Mouse (Mus musculus) frontal cortex, adult (tissue): Measurements from ENCODE around the gene Tbx4.

ENCODE experiments used
- ATAC-seq: cut with Nextera tagmentation; 2 replicates; pipeline ENCODE4 v1.9.2; 2017; ENCODE audit warnings: mild to moderate bottlenecking, moderate library complexity, mixed read lengths; ENCODE audit not compliant: low TSS enrichment

Gene Tbx4

DNA sequence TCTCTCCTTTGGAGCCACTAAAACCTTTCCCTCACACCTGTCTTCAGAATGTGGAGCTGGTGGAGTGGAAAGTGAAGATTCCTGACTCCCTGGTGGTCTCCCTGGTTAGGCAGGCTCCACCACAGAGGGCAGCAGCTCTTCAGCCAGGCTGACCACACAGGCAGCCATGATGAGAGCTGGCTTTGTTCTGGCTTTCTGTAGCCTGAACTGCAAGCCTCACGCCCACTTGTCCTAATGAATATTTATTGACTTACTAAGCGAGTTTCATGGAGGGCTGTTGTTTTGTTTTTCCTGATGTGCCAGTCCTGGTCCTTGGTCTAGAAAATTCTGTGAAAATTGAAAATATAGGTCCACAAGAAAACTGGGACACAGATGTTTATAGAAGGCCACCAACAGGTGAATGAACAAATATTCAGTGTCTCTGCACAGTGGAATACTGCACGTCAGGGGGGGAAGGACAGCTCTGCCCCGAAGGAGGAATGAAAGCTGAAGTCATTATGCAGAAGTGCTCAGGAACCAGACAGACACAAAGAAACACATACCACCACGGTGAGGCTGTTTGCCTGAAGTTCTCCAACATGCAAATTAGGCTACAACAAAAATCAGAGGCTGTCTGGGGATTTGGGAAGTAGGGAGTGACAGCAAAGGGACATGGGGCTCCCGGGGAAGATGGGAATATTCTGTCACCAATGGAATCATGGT, 28.1 kb upstream of the Tbx4 start:
- ATAC-seq, result no peak

DNA sequence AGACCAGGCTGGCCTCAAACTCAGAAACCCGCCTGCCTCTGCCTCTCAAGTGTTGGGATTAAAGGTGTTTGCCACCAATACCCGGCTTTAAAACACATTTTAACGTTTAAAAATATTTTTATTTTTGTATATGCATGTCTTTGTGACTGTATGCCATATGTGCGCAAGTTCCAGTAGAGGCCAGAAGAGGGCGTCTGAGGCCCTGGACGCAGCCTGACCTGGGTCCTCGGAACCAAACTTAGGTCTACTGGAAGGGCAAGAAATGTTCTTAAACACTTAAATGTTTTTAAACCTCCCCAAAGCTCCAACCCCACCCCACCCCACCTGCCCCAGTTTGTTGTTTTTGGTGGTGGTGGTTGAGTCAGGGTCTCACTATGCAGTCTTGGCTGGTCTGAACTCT, 21.9 kb upstream of the Tbx4 start:
- no peak for ATAC-seq

DNA sequence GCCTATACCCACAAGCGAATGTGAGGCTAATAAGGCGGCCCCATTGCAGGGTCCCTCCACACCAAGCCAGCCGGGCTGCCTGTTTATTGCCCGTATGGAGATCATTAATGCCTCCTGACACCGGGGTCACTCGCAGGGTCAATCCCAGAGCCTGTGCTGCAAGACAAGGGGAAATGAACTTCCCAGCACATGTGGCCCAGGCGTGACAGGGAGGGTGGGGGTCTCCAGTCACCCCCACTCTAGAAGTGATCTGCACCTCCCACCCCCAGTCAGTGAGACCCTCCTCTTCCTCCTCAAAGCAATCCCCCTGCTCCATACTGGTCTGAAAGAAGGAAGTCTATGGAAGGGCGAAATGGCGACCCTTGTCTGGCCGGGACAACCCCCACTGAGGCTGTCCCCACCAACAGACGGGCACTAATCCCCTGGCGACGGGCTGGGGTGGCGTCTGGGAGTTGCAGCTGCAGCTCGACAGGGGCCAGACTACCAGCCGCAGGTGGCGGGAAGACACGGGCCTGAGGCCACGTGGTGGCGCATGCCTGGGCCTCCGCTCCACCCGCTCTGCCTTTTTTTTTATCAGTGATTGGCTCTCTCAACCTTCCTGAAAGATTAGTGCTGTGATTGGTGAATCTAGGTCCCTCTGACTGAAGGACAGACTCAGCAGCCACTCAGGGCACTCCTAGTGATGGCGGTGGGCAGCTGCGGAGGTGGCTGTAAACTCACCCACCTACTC, 10.0 kb upstream of the Tbx4 start:
- ATAC-seq, result no peak

DNA sequence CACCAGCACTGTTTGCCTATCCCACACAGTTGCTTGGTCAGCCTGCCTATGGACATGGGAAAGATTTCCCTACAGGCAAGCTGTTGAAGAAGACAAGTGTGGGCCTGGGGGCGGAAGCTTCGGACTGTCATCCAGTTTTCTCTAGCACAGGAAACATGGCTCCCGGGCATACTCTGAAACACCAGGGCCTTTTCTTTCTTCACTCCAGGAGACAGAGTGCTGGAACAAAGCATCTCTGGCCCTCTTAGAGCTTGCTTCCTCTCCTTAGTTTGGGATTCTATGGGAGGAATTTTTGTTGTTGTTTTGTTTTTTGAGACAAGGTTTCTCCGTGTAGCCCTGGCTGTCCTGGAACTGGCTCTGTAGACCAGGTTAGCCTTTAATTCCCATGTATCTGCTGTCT, 1.7 kb upstream of the Tbx4 start:
- no peak for ATAC-seq

DNA sequence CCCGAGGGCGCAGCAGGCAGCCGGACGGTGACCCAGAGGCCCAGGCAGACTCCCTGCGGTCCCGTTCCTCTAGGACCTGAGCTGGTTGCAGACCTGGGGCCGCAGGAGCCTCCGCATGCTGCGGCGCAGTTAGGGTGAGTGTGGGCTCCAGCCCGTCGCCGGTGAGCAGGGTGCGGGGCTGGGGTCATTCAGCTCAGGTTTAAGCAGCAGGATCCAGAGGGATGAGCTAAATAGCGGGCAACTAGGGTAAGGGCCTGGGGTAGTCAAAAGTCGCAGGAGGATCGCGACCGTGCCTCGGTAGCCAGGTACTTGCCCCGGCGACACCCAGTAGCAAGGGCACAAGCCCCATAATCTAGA, 185 bp downstream of the Tbx4 start:
- no peak for ATAC-seq

DNA sequence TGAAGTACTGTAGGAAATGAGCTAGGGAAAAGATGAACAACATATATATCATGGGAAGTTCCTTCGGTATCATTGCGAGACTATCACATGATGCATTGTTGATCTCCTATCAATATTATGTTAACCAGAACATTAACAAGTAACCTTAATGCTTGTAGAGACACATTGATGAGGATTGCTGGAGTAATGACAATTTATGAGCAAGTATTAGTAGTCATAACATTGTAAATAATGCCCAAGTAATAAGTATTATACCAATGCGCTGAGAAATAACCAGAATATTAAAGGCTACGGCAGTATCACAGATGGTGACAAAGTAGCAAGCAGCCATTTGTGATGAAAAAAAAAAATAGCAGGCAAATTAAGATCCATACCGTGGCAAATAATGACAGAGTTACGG, 1.1 kb downstream of the Tbx4 start:
- ATAC-seq, result no peak

DNA sequence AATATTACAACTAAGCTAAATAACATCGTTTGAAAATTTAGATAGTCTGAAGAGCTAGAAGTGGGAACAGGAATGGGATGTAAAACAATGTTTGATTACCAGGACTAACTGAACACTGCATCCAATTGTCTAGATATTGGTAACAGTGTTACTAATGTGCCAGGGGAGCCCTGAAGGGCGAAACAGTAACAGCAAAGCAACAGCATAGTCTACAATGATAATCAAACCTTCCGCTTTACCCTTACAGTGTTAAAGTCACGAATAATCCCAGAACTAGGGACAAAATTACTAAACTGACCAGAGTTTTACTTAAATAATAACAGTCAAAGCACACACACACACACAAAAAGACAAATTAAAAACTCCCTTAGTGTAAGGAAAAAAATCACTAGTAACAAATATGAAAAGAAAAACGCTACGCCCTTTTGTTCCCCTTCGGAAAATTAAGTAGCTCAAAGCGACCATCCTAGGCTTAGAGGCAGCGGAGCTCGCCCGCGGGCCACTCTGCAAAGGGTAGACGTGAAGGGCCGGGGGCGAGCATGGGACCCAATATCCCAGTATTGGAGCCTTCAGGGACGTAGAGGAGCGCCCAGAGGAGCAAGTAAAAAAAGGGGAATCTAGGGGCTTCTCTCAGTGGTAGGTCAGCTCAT, 1.7 kb downstream of the Tbx4 start:
- ATAC-seq, result no peak

DNA sequence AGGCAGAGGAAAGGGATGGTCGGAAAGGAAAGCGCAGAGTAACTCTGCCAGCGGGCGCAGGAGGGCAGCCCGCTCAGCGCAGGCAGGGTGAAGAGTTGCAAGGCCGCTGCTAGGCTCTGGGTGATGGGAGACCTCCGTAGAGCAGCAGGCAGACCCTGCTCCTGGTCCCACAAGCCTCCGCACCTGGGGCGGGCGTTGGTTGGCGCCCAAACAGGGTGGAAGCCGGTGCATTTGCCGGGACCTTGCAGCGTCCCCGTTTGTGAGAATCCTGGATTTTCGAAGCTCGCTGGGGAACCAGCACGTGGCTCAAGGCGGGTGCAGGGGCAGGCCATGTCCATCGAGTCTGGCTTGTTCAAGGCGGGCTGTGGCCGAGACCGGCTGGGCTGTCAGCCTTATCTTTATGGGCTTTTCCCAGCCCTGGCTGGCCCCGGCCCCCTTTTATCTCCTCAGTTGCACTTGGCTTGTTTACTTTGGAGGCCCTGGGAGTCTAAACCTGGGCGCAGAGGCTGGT, 2.3 kb downstream of the Tbx4 start:
- no peak for ATAC-seq

DNA sequence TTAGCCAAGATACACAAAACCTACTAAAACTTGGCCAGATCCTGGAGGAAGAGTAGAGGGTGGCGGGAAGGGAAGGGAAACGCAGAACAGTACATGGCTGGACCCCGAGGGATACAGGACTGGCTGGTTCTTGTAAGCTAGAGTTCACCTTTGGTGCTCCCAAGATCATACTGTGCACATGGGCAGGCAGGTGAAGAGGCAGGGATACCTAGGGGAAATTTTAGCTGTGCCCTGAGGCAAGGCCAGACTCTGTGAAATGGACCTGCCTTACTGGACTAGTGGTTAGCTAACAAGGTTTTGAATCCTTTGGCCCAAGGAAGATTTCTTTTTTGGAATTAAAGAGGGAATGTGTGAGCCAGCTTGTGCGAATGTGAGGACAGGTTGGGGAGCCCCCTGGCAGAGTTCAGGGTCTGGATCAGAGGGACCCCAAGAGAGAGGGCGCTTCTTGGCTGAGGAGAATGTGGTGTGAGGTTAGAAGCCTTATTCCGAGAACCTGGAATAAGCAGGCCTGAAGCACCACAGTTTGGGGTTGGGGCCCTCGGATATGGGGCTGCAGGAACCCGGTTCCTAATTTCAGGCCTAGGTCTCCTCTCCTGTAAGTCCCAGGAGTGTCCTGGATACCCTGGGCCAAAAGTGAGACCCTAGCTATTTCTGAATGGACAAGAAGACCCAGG, 3.0 kb downstream of the Tbx4 start:
- no peak for ATAC-seq

DNA sequence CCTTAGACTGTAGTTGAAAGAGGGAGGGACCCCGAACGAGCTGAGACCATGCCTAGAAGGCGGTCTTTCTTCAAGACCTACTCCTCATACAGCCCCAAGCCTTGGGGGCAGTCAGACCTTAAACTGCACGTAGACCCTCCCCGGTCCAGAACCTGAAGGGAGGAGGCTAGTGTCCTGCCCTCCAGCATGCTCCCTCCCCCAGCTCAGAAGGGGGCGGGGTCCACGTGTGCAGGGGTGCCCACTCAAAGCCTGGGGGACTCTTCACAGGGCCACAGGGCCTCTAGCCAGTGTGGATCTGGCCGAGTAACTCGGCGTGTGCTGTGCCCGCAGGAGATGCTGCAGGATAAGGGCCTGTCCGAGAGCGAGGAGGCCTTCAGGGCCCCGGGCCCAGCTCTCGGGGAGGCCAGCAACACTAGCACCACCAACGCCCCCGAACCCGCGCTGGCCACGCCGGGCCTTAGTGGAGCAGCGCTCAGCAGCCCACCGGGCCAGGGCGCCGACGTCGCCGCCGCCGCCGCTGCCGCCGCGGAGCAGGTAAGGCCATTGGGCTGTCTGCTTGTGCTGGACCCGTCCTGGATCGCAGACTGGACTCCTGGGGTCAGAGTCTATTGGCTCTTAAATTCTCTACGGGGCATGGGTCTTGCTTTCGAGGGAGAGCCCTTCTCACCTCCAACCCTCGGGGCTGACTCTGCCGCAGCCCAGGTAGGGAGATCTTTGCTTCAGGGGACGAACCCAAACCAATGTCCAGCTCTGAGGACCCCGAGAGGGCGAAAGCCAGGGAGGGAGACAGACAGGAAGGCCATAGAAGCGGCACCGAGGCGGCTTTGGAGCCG, 3.7 kb downstream of the Tbx4 start:
- ATAC-seq, result no peak

DNA sequence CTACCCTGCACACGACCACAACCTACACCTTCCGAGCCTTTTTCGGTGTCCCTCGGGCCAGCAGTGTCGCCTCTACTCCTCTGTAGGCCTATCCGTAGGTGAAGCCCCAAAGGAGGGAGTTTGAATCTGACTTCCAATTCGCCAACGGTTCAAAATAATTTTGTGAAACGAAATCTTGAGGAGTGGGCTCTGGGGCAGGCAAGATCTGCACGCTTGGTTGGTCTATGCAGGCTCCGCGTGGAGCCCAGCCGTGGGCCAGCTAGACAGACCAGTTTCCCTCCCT, 4.3 kb downstream of the Tbx4 start:
- ATAC-seq, result no peak

DNA sequence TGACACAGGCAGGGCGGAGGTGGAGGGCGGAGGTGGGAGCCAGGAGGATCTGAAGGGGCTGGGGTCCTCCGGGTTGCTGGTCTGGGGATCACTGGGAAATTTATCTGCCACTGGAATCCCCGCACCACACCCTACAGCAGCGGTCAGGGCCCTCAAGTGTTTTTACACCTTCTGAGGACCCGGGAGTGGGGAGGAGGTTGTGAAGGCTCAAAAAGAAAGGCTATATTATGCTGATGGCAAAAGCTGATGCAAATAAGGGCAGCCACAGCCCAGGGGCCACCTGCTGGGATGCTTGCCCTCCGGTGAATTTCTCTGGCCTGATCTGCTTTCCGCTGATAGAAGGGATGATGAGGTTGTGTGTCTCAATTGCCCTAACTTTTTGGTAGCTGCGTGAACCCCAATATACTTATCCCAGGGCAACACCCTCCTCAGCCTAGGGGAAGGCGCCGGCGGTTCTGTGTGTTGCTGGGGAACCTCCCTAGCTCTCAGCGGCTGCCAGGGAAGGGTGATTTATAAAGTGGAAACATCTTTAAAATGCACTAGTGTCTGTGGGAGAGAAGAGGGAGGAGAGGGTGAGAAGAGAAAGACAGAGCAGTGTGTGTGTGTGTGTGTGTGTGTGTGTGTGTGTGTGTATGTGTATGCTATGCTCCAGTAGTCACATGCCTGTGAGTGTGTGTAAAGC, 4.9 kb downstream of the Tbx4 start:
- ATAC-seq, result no peak

DNA sequence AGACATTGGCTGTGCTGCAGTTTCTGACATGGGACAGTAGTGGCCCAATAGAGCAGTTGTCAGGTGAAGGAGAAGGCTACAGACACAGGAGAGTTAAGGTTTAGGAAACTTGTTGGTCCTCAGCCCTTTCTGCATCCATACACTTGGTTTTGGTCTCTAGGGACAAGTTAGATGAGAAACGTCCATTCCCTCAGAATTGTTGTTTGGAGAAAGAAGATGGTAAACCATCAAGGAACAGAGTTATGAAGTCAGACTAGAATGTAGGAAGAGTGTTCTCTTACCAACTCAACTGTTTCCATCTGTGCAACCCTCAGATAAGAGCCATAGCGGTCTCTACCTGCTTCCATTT, 5.4 kb downstream of the Tbx4 start:
- no peak for ATAC-seq

DNA sequence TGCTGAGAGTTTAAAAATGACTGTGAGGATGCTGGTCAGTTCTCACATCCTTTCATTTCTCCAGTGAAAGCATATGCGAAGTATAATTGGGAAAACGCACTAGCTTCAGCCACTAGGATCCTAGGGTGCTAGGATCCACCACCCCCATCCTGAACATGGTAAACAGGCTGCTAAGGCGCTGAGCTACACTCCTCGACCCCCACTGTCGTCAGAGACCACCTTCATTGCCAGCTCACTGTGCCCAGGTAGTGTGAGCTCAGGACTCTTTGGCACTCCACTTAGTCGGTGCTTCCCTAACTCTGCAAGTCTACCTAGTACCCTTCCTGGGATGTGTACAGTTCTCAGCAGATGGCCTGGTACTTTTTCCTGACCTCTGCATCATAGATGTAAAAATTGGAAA, 6.5 kb downstream of the Tbx4 start:
- ATAC-seq, result no peak

DNA sequence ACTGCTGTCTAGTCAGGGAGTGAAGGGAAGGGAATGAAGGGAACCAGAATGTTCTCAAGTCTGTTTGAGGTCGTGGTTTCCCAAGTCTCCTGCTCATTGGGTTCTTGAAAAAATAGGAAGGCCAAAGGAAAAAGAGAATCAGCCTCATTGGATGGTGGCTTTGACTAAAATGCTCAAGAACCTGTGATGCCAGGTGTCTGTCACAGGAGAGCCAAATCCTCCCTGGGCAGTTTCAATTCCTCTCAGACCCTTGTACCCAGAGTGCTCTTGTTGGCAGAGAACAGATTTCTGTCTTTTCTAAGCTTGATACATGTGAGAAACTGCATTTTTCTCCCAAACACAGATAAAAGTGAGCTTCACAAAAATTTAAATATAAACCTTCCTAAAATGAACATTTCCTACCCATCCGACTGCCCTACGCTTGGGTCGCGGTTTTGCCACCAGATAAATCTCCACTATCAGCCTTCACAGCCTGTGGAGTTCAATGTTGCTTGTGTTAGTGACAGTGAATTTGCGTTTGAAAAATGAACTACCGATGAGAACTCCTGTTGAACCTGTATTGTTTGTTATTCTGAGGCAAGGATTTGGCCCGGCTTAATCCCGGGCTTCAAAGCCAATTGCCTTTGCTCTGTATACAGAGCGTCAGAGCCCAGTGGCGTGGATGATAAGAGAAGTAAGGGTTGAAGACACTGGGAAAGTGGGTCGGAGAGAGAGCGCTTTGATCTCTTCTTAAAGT, 7.3 kb downstream of the Tbx4 start:
- no peak for ATAC-seq

DNA sequence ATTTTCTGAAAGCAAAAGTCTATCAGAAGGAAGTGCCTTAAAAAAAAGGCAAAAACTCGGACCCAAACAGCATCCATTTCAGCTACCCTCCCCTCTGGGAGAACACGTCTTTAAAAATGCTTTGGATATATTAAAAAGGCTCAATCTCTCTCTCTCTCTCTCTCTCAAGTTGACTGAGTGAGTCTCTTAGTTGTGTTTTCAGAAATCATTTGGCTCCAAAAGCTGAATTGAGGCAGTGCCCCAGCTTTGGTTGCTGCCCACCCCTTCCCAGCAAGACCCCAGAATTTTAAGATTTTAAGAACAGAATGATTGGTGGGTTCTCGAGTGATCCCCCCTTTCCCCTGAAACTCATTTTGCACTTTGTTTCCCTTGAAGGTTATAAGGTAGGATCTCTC, 7.9 kb downstream of the Tbx4 start:
- ATAC-seq, result no peak

DNA sequence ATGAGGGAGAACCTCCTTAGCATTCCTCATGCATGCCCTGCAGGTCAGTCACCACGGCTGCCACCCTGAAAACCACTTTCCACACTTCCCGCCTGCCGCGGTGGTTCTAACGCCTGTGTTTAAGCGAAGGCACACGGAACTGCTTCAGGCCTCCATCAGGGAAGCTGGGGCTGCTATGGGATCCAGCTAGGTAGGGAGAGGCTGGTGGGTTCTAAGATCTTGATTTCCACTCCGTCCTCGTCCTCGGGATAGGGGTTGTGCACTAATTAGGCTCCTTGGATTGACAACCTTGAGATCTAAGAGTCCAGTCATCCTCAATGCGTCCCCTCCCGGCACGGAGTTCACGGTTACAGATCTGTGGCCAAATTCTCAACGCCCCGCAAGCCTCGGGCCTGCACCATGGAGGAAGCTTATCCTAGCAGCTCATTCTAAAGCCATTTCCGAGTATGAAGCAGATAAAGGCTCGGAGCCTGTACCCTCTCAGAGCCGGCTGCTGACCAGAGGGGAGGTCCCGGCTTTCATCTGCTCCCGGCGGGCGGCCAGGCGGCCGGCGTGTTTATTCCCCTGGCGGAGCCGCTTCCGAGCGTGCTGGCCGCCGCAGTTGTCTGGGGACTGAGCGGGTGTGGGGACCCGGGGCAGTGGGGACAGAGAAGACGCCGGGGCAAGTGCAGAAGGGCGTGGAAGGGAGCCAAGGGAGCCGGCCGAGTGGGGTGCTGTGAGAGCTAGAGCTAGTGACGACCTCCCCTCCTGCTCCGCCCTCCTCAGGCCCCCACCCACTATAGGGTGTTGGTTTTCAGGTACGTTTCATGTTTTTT, 8.7 kb downstream of the Tbx4 start:
- no peak for ATAC-seq

DNA sequence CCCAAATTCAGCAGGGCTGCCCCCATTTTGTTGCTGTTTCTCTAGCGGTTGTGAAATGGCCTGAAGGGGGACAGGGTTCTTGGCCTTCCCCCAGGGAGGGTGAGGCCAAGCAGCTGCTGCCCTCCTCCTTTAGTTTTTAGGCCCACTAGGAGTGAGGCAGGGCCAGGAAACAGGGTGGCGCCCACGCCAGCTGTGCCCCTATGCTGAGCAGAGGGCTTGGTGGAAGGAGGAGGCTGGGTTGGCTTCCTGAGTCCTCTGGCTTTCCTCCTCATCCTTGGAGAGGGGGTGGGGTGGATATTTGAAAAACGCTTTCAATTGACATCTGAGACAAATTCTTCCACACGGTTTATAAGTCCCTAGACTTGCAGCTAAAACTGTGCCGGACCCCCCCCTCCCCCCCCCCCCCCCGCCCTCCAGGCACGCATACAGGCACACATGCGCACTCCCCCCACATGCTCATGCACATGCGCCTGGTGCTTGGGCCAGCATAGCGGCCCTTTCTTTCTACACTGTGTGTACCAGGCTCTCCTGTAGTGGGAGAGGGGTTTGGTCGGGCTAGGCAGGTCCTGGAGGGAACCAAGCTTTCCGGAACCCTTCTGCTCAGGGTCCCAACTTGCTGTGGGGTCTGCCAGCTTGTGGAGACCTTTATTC, 10.2 kb downstream of the Tbx4 start:
- ATAC-seq, result no peak

DNA sequence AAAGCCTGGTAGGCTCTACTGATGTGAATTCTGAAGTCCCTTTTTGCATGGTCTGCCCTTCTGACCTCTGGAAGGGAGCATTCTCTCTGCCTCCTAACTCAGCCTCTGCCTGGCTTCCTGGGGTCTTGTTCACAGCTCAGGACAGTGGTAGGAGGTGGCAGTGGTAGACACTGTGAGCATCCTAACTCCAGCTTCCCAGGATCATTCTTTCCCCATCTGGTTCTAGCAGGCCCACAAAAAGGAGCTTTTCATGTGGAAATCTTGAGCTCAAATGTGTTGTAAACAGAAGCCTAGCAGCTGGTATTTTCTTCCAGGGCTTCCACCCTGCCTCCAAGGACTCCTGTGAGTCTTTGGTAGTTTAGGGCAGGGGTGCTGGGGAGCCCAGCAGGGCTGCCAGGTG, 14.1 kb downstream of the Tbx4 start:
- no peak for ATAC-seq
